Mouse (Mus musculus): ENCODE results near the gene Cdc42ep5.

Gene Cdc42ep5

GRCm38 (mm10) chr7:4145552-4146190 is 19.0 kb downstream of the Cdc42ep5 start:
- no peak for DNase-seq (ENCODE audit: low spot score)

DNA sequence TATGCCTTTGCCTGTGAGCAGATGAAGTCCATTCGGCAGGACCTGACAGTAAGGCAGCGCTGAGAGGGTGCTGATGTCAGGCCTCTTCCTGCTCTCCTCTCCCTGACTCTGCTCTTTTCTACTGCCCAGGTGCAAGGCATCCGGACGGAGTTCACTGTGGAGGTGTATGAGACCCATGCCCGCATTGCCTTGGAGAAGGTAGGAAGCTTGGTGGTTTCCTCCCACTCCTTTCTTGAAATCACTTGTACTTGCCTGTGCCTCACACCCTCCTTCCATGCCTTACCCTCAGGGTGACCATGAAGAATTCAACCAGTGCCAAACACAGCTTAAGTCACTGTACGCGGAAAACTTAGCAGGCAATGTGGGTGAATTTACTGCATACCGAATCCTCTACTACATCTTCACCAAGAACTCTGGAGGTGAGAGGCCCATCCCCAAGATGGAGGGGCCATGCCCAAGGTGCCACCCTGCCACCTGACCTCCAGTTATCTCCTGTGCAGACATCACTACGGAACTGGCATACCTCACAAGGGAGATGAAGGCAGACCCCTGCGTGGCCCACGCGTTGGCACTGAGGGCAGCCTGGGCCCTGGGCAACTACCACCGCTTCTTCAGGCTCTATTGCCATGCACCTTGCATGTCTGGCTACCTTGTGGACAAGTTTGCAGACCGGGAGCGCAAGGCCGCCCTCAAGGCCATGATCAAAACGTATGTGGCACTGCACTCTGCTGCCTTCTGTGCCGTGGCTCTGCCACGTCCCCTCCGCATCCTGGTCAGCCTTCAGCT is 19.7 kb downstream of the Cdc42ep5 start:
- no peak for DNase-seq (ENCODE audit: low spot score)

DNA sequence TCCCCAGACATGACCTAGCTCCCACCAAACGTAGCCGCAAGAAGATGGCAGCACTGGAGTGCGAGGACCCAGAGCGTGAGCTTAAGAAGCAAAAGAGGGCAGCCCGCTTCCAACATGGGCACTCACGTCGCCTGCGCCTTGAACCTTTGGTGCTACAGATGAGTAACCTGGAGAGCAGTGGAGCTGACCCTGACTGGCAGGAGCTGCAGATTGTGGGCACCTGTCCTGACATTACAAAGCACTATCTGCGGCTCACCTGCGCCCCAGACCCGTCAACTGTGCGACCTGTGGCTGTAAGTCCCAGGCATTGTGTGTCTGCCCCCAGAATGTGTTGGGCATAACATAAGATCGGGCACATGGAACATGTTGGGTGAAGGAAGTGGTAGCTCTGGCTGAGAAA is 20.6 kb downstream of the Cdc42ep5 start:
- DNase-seq (ENCODE audit: low spot score) = no peak

DNA sequence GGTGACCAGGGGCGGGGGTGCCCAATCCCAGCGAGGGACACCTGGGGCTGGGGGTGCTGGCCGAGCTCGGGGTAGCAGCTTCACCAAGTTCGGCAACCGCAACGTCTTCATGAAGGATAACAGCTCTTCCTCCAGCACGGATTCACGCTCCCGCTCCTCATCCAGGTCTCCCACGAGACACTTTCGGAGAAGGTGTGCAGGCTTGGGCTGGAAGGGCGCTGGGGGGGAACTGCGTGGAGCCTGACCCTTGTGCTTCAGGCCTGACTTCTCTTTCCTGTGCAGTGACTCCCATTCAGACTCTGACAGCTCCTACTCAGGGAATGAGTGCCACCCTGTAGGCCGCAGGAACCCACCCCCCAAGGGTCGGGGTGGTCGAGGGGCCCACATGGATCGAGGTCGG is 21.2 kb downstream of the Cdc42ep5 start:
- DNase-seq (ENCODE audit: low spot score) = no peak

GRCm38 (mm10) chr7:4142796-4143445 is 21.7 kb downstream of the Cdc42ep5 start:
- no peak for DNase-seq (ENCODE audit: low spot score)

- no peak for DNase-seq (ENCODE audit: low spot score)
Observed at GRCm38 (mm10) chr7:4141648-4142325, 22.9 kb downstream of the Cdc42ep5 start.

GRCm38 (mm10) chr7:4139391-4139790 is 25.3 kb downstream of the Cdc42ep5 start:
- no peak for DNase-seq (ENCODE audit: low spot score)

GRCm38 (mm10) chr7:4138671-4139070 is 26.0 kb downstream of the Cdc42ep5 start:
- DNase-seq (ENCODE audit: low spot score) = no peak

GRCm38 (mm10) chr7:4138181-4138580 is 26.5 kb downstream of the Cdc42ep5 start:
- DNase-seq (ENCODE audit: low spot score) = no peak

DNA sequence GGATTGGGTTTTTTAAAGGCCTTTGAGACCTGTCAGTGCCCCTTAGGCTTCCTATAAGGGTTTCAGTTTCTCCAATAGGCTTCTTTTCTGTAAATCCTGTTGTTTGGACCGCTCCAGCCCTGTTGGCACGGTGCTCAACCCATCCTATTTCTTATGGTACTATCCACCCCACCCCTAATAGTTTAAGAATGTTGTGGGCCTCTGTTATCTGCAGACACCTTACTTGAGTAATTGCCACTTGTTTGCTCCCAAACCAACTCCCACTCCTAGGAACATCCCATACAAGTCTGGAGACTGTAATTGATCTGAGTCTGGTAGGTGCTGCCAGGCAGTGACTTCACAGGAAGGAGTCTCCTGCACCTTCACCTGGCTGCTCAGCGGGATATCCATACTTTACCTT is 26.9 kb downstream of the Cdc42ep5 start:
- DNase-seq (ENCODE audit: low spot score) = no peak

DNA sequence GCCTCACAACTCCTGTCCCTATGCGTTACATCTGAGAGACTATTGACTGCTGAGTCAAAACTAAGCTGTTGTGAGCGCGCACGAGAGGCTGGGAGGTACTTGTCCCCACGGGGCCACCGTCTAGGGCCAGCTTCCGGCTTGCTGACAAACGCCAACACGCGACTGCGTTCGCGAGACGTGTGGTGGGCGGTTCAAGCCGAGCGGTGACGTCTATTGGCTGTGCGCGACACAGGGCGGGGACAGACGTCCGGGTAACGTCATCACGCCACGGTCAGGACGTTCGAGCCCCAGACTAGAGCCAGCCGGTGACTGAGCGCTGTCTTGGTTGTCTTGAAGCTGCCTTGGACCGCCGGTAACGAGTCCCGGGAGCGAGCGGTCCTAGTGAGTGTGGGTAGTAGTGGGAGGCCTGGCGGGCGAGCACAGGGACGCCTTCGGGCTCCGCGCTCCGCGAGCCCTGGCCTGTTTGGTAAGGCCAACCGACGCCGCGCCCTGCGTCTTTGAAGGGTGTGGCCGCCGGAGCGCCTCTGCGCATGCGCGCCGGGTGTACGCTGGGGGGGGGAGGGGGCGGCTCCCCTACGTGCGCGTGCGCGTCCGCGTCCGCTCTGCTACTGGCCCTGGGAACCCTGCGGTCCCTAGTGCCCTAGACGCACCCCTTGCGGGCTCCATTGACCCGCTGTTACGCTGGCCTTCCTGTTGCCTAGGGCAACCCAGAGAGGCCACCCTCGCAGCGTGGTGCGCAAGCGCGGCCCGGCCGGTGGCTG is 27.7 kb downstream of the Cdc42ep5 start, which contains the start of gene Leng8:
TSS of gene Leng8 (plus strand) at position 269 of the 761 bp plus-strand sequence.
- peak; percentile 98 for DNase-seq (ENCODE audit: low spot score)

DNA sequence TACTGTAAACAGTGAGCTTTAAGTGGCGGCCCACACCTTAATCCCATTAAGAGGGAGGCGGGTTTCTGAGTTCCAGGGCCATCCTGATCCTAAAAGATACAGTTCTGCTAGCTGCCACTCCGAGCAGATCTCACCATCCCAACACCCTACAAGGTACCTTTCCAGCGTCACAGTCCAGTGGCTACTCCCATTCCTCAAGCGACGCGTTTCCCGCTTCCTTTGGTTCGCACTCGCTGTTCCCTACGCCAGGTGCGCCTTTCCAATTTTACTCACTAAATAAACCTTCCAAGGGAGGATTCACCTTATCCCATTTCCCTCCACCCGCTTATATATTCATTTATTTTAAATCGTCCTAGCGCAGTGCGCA is 28.3 kb downstream of the Cdc42ep5 start:
- no peak for DNase-seq (ENCODE audit: low spot score)

- no peak for DNase-seq (ENCODE audit: low spot score)
Observed at GRCm38 (mm10) chr7:4134911-4135310, 29.7 kb downstream of the Cdc42ep5 start.

- no peak for DNase-seq (ENCODE audit: low spot score)
Observed at GRCm38 (mm10) chr7:4132998-4133397, 31.7 kb downstream of the Cdc42ep5 start.

GRCm38 (mm10) chr7:4132581-4132980 is 32.1 kb downstream of the Cdc42ep5 start:
- DNase-seq (ENCODE audit: low spot score) = no peak

DNA sequence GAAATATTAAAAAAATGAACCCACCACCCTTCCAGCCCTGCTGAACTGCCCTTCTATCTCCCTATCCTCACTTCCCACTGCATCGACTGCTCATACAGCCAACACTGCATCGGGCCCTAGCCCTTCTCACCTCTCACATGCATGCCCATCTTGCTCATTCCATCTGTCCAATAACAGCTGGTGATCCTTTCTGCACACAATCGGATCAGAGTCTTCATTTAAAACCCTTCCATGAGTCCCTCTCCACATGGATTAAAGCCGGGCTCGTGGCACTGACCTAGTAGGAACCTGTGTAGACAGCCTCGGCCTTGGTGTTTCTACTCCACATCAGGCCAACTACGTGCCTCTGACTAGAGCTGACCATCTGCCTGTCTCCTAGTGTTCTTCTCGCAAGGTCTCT is 32.7 kb downstream of the Cdc42ep5 start:
- DNase-seq (ENCODE audit: low spot score) = no peak

DNA sequence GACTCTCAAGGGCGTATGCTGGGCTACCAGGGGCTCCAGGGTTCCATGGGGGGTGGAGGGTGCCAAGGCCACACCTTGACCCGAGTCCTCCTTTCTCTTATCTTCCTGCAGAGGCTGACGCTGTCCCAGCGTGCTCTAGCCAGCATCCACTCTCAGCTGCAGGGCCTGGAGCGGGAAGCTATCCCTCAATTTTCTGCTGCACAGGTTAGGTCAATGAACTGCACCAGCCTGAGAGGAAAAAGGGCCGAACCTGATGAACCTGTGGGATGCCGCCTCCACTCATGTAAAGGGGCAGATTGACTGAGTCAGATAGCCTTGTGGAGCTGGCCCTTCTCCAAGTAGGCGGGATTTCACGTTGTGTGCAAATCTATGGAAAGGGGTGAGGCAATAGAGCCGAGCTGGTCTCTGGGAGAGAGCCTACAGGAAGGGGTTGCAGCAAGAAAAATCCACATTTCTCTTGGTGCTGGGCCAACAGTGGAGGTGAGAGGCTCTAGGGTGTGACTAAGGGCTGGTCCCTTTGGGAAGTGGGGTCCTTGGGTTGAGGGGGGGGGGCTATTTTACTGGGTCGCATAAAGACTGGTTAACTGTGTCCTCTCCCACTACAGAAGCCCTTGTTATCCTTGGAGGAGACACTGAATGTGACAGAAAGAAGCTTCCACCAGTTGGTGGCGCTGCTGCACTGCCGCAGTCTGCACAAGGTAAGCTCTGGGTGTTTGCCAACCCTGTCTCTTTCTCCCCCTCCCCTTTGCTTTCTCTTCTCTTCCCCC is 33.8 kb downstream of the Cdc42ep5 start:
- DNase-seq (ENCODE audit: low spot score) = no peak

DNA sequence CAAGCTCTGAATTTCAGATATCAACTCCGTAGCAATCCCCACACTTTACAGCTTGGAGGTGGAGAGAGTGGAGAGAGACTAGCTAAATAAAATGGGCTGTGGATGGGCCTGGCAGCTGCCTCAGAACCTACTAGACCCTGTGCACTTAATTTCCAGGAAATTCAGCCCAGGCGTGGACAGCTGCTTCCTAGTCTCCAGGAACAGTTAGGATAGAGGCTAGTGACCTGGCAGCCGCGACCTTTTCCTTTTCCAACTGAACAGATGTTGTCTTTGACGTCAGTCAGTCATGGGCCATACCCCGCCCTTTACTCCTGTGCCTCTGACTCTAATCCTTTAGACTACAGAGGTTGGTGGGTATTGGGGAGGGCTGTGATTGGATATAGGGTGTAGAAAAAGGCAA is 35.8 kb downstream of the Cdc42ep5 start:
- DNase-seq (ENCODE audit: low spot score) = no peak

GRCm38 (mm10) chr7:4127894-4128293 is 36.8 kb downstream of the Cdc42ep5 start:
- no peak for DNase-seq (ENCODE audit: low spot score)

DNA sequence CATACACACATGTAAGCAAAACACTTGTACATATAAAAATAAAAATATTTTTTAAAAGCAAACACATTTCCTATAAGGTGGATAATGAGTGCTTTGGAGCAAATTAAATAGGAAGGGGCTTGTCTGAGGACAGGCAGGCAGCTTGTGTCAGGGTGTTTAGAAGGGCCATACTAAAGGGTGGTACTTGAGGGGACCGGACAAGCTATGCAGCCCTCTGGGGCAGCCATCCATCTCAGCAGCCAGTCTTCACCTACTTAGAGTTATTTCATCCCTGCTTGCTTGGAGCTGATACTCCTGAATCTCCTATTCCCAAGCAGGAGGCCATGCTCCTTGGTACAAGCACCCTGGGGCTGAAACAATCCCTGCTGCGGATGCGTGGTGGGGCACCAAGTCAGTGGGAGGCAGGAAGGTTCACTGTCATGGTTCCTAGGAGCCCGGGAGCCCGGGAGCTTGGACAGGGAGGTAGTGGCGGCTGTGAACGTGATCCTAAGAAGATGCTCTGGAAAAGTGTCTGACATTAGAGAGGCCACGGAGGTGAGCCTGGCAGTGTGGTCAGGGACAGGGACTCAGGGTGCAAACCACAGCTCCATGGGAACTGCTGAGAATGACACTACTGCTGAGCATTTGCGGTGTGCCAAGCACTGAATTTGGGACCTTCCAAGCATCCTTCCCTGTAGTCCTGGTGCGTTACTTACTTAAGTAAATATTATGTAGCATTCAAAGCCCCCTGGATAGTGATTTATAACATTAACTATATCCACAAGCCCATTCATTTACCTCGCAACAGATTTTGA is 37.5 kb downstream of the Cdc42ep5 start:
- no peak for DNase-seq (ENCODE audit: low spot score)
